Mouse (Mus musculus) liver, adult 2 months (tissue): ENCODE measurements around the gene Capza2.

ENCODE experiments used
- CTCF ChIP-seq: fragments of 200-500 bp; IDR thresholded peaks from 2 replicates; pipeline ENCODE4 v1.5.1; 2011; ENCODE audit warnings: low read depth, low read length, control low read depth
- POLR2A ChIP-seq: fragments of 200-500 bp; IDR thresholded peaks from 2 replicates; pipeline ENCODE4 v1.6.1; 2011; ENCODE audit warnings: low read length, control low read depth; ENCODE audit not compliant: insufficient read depth; ENCODE audit errors: extremely low read depth

DNA sequence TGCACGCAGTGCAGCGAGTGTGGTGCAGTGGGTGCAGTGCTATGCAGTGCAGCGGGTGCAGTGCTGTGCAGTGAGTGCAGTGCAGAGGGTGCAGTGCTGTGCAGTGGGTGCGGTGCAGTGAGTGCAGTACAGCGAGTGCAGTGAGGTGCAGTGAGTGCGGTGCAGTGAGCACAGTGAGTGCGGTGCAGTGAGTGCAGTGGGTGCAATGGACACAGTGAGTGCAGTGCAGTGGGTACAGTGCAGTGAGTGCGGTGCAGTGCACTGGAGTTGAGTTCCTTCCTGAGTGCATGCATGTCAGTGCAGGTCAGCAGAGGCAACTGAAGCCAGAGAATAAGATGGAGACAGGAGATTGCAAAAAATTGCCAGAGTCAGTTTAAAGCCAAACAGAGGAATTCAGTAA is 45.8 kb downstream of the Capza2 start:
- TF ChIP-seq POLR2A (no peak), CTCF (no peak)
